Mouse (Mus musculus): ENCODE measurements at regions not wholly inside any gene's neighbourhood (a gene's known extent, or its start where the extent isn't known, plus 50 kb on each side); places are given as distances from the start of the nearest gene placed in this dataset.
"Not testable (repeated sequence)": the region's sequence is repeated elsewhere in the genome, so short reads cannot be mapped to it uniquely, and the experiment has no call there.

- ATAC-seq: no peak
- H3K36me3 ChIP-seq (ENCODE audit: insufficient read depth, low read length): no peaks in the 10 kb centered on the region
- H3K9me3 ChIP-seq (ENCODE audit: low read length): no peaks in the 10 kb centered on the region
- H3K9ac ChIP-seq (replicated peaks; ENCODE audit: low read depth): no peak overlapping the region
- TF ChIP-seq EP300 (IDR thresholded peaks at IDR 0.05) (no peak), CTCF (IDR thresholded peaks at IDR 0.05) (no peak)
- no peaks in the 10 kb centered on the region for H3K4me1 ChIP-seq (ENCODE audit: insufficient read depth, low read depth, low read length)
- H3K4me2 ChIP-seq (replicated peaks; ENCODE audit: low read depth, low read length): no peak overlapping the region
- WGBS: 78% methylated on average over 1 of the region's 1 CpGs
- H3K4me3 ChIP-seq (ENCODE audit: low read depth, low read length): no peak overlapping the region
- DNase-seq (ENCODE audit: low spot score): no peak
- no peak overlapping the region for H3K27ac ChIP-seq (ENCODE audit: low read length)
- no peaks in the 10 kb centered on the region for H3K27me3 ChIP-seq (replicated peaks; ENCODE audit: insufficient read depth, low read length)
Observed at GRCm38 (mm10) chr15:24348975-24349560, 1064.5 kb downstream of the Basp1 start.

- DNase-seq (ENCODE audit: low spot score); H3K27ac ChIP-seq (ENCODE audit: low read length); H3K4me3 ChIP-seq (ENCODE audit: low read depth, low read length); H3K36me3 ChIP-seq (ENCODE audit: insufficient read depth, low read length); H3K4me2 ChIP-seq (replicated peaks; ENCODE audit: low read depth, low read length); H3K27me3 ChIP-seq (replicated peaks; ENCODE audit: insufficient read depth, low read length); H3K9me3 ChIP-seq (ENCODE audit: low read length); H3K4me1 ChIP-seq (ENCODE audit: insufficient read depth, low read depth, low read length); H3K9ac ChIP-seq (replicated peaks; ENCODE audit: low read depth); ATAC-seq: not testable (repeated sequence)
- WGBS: 86% methylated on average over 1 of the region's 1 CpGs
Observed at GRCm38 (mm10) chr15:24335876-24336275, 1077.7 kb downstream of the Basp1 start.

GRCm38 (mm10) chr15:24303123-24303522 is 1110.4 kb downstream of the Basp1 start:
- H3K4me3 ChIP-seq (ENCODE audit: low read depth, low read length); H3K9me3 ChIP-seq (ENCODE audit: low read length); H3K9ac ChIP-seq (replicated peaks; ENCODE audit: low read depth); H3K36me3 ChIP-seq (ENCODE audit: insufficient read depth, low read length); H3K27me3 ChIP-seq (replicated peaks; ENCODE audit: insufficient read depth, low read length); ATAC-seq; H3K27ac ChIP-seq (ENCODE audit: low read length); H3K4me2 ChIP-seq (replicated peaks; ENCODE audit: low read depth, low read length); DNase-seq (ENCODE audit: low spot score); H3K4me1 ChIP-seq (ENCODE audit: insufficient read depth, low read depth, low read length): not testable (repeated sequence)
- 90% methylated on average over 3 of the region's 3 CpGs for WGBS

GRCm38 (mm10) chr15:24297236-24297635 is 1116.3 kb downstream of the Basp1 start:
- ATAC-seq: no peak
- Histone ChIP-seq H3K27ac (ENCODE audit: low read length) (no peak overlapping the region), H3K4me2 (replicated peaks; ENCODE audit: low read depth, low read length) (no peak overlapping the region), H3K9me3 (ENCODE audit: low read length) (no peaks in the 10 kb centered on the region), H3K9ac (replicated peaks; ENCODE audit: low read depth) (no peak overlapping the region), H3K4me1 (ENCODE audit: insufficient read depth, low read depth, low read length) (no peaks in the 10 kb centered on the region), H3K36me3 (ENCODE audit: insufficient read depth, low read length) (no peaks in the 10 kb centered on the region), H3K27me3 (replicated peaks; ENCODE audit: insufficient read depth, low read length) (no peaks in the 10 kb centered on the region), H3K4me3 (ENCODE audit: low read depth, low read length) (no peak overlapping the region)
- DNase-seq (ENCODE audit: low spot score): no peak
- TF ChIP-seq CTCF (IDR thresholded peaks at IDR 0.05) (no peak), EP300 (IDR thresholded peaks at IDR 0.05) (no peak)

GRCm38 (mm10) chr15:24296798-24297197 is 1116.8 kb downstream of the Basp1 start:
- no peak for TF ChIP-seq CTCF (IDR thresholded peaks at IDR 0.05)
- no peak for TF ChIP-seq EP300 (IDR thresholded peaks at IDR 0.05)
- Histone ChIP-seq H3K4me3 (ENCODE audit: low read depth, low read length) (no peak overlapping the region), H3K4me1 (ENCODE audit: insufficient read depth, low read depth, low read length) (no peaks in the 10 kb centered on the region), H3K4me2 (replicated peaks; ENCODE audit: low read depth, low read length) (no peak overlapping the region), H3K27me3 (replicated peaks; ENCODE audit: insufficient read depth, low read length) (no peaks in the 10 kb centered on the region), H3K9me3 (ENCODE audit: low read length) (no peaks in the 10 kb centered on the region), H3K36me3 (ENCODE audit: insufficient read depth, low read length) (no peaks in the 10 kb centered on the region), H3K9ac (replicated peaks; ENCODE audit: low read depth) (no peak overlapping the region), H3K27ac (ENCODE audit: low read length) (no peak overlapping the region)
- DNase-seq (ENCODE audit: low spot score) (no peak), ATAC-seq (no peak)
- 84% methylated on average over 7 of the region's 7 CpGs for WGBS

GRCm38 (mm10) chr15:24275100-24275499 is 1138.5 kb downstream of the Basp1 start:
- Histone ChIP-seq H3K27me3 (replicated peaks; ENCODE audit: insufficient read depth, low read length) (no peaks in the 10 kb centered on the region), H3K4me2 (replicated peaks; ENCODE audit: low read depth, low read length) (no peak overlapping the region), H3K9ac (replicated peaks; ENCODE audit: low read depth) (no peak overlapping the region), H3K4me1 (ENCODE audit: insufficient read depth, low read depth, low read length) (no peaks in the 10 kb centered on the region), H3K36me3 (ENCODE audit: insufficient read depth, low read length) (no peaks in the 10 kb centered on the region), H3K9me3 (ENCODE audit: low read length) (no peaks in the 10 kb centered on the region), H3K4me3 (ENCODE audit: low read depth, low read length) (no peak overlapping the region), H3K27ac (ENCODE audit: low read length) (no peak overlapping the region)
- no peak for DNase-seq (ENCODE audit: low spot score)
- ATAC-seq: no peak
- WGBS: 56% methylated on average over 5 of the region's 5 CpGs
- no peak for TF ChIP-seq EP300 (IDR thresholded peaks at IDR 0.05)
- TF ChIP-seq CTCF (IDR thresholded peaks at IDR 0.05): no peak

- Histone ChIP-seq H3K27ac (ENCODE audit: low read length) (no peak overlapping the region), H3K4me1 (ENCODE audit: insufficient read depth, low read depth, low read length) (no peaks in the 10 kb centered on the region), H3K9ac (replicated peaks; ENCODE audit: low read depth) (no peak overlapping the region), H3K27me3 (replicated peaks; ENCODE audit: insufficient read depth, low read length) (no peaks in the 10 kb centered on the region), H3K9me3 (ENCODE audit: low read length) (no peaks in the 10 kb centered on the region), H3K4me2 (replicated peaks; ENCODE audit: low read depth, low read length) (no peak overlapping the region), H3K4me3 (ENCODE audit: low read depth, low read length) (no peak overlapping the region), H3K36me3 (ENCODE audit: insufficient read depth, low read length) (no peaks in the 10 kb centered on the region)
- no peak for DNase-seq (ENCODE audit: low spot score)
- no peak for ATAC-seq
- TF ChIP-seq EP300 (IDR thresholded peaks at IDR 0.05) (no peak), CTCF (IDR thresholded peaks at IDR 0.05) (no peak)
Observed at GRCm38 (mm10) chr15:24267360-24267759, 1146.2 kb downstream of the Basp1 start.
